Comparison of ENCODE assay signal across 17 mouse cellular contexts in the genomic region with DNA sequence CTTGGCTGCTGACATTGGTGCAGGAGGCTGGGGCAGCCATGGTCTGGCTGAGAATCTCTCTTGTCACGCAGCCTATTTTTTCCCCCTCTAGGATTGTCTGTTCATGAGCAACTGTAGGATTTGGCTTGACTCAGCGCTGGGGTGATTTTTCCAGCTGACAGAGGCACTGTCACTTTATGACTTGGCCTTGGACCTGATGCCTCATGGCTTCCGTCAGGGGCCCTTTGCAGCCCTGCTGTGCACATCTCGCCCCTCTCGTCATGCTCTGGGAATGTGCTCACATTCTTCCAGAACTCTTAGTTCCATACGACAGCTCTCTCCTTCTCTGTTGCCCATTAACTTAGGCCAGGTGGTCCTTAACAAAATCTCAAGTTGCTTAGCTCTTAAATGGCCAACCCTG.
DNase-seq lines count a peak whose midpoint lies in the region; ATAC-seq lines count a peak whose summit lies in the region.
"Had no signal": no experiment of that assay in that cellular context is flagged by ENCODE, and none has a peak within 500 bp of the region (broad histone marks: within the 10 kb centered on the region; RNA-seq: fewer than 3 reads in every experiment).

No protein-coding gene starts in this region.

- ATAC-seq in heart, embryonic 11.5 days (replicated peaks; ENCODE audit: insufficient number of reproducible peaks, low FRiP score, low TSS enrichment), result no peak
- peak; percentile 40; the same call in 1 of the 2 replicates for ATAC-seq in limb, embryonic 15.5 days (ENCODE audit: insufficient number of reproducible peaks, low FRiP score, low TSS enrichment, low read depth)
- ATAC-seq: forebrain, embryonic 16.5 days had no signal

- H3K4me3 ChIP-seq in heart, embryonic 11.5 days (ENCODE audit: low read depth, low read length), result no peak overlapping the region
- H3K4me3 ChIP-seq in limb, embryonic 15.5 days, result no peak overlapping the region
- H3K4me3 ChIP-seq: embryonic facial prominence, embryonic 13.5 days; neural tube, embryonic 13.5 days had no signal

- H3K9me3 ChIP-seq in heart, embryonic 11.5 days (replicated peaks; ENCODE audit: control insufficient read depth, low read length), result no peaks in the 10 kb centered on the region
- H3K9me3 ChIP-seq in limb, embryonic 15.5 days, result no peaks in the 10 kb centered on the region
- H3K9me3 ChIP-seq: embryonic facial prominence, embryonic 13.5 days had no signal

- no peaks in the 10 kb centered on the region for H3K27me3 ChIP-seq in heart, embryonic 11.5 days (ENCODE audit: control insufficient read depth, insufficient read depth, low read length)
- no peaks in the 10 kb centered on the region for H3K27me3 ChIP-seq in limb, embryonic 15.5 days
- H3K27me3 ChIP-seq: CH12.LX; embryonic facial prominence, embryonic 13.5 days; neural tube, embryonic 13.5 days had no signal

- no peaks in the 10 kb centered on the region for H3K36me3 ChIP-seq in heart, embryonic 11.5 days (ENCODE audit: control insufficient read depth, insufficient read depth, low read length)
- no peaks in the 10 kb centered on the region for H3K36me3 ChIP-seq in limb, embryonic 15.5 days

- 65% methylated on average over 6 of the region's 6 CpGs for WGBS in heart, embryonic 11.5 days (ENCODE audit: insufficient replicate concordance)
- 45% methylated on average over 6 of the region's 6 CpGs for WGBS in limb, embryonic 15.5 days

- no peak overlapping the region for H3K4me2 ChIP-seq in heart, embryonic 11.5 days
- H3K4me2 ChIP-seq in limb, embryonic 15.5 days, result no peak overlapping the region
- H3K4me2 ChIP-seq: embryonic facial prominence, embryonic 13.5 days; liver, embryonic 11.5 days; midbrain, embryonic 11.5 days; neural tube, embryonic 13.5 days had no signal

- H3K9ac ChIP-seq in heart, embryonic 11.5 days (ENCODE audit: low read depth, low read length), result no peak overlapping the region
- H3K9ac ChIP-seq in limb, embryonic 15.5 days, result no peak overlapping the region
- H3K9ac ChIP-seq: embryonic facial prominence, embryonic 13.5 days; neural tube, embryonic 13.5 days had no signal

- H3K27ac ChIP-seq in heart, embryonic 11.5 days (ENCODE audit: low read depth, low read length), result no peak overlapping the region
- 0 out of 2 replicates have a peak overlapping the region, but pooled peaks have one; percentile 8 for H3K27ac ChIP-seq in limb, embryonic 15.5 days
- H3K27ac ChIP-seq: embryonic facial prominence, embryonic 13.5 days; neural tube, embryonic 13.5 days had no signal

- no peaks in the 10 kb centered on the region for H3K4me1 ChIP-seq in heart, embryonic 11.5 days (ENCODE audit: control insufficient read depth, insufficient read depth, low read length)
- peaks cover 7% of the 10 kb centered on the region; the same call in 1 of the 2 replicates for H3K4me1 ChIP-seq in limb, embryonic 15.5 days
- H3K4me1 ChIP-seq: embryonic facial prominence, embryonic 13.5 days; neural tube, embryonic 13.5 days had no signal

- DNase-seq in heart, adult 8-10 months (ENCODE audit: low spot score), result peak; percentile 31
- peak; percentile 31 to 33 for DNase-seq in adrenal gland, adult 18-20 months (ENCODE audit: low spot score in 2 of 2)
- peak; percentile 73 for DNase-seq in adrenal gland, postnatal 36 days
- DNase-seq in layer of hippocampus, postnatal 36 days, result no peak
- DNase-seq in layer of hippocampus, postnatal 10 days (ENCODE audit: low spot score in 2 of 2), result no peak
- no peak for DNase-seq in ovary, postnatal 36 days (ENCODE audit: low spot score)
- DNase-seq: cerebellum, adult 11 months; right cerebral cortex, postnatal 4 days; thymus, adult 18-20 months had no signal

Comparison
In these comparisons a context has a peak if more than half of its experiments do, and no peak if none do; other contexts are left out.
1. DNase-seq: peak in heart, adult 8-10 months (single experiment), adrenal gland, adult 18-20 months (2 of 2) and adrenal gland, postnatal 36 days (2 of 2); none in layer of hippocampus, postnatal 36 days (0 of 2), layer of hippocampus, postnatal 10 days (0 of 2) and ovary, postnatal 36 days (single experiment).